Mouse (Mus musculus) hindbrain, embryonic 11.5 days (tissue): Measurements from ENCODE around the gene Gm10112. TPM values are rescaled to one million over a fixed set of nuclear protein-coding genes. Genes with fewer than 3 reads are reported as not detected.

Source experiments
- ATAC-seq: fragments of 200-750 bp; cut with Nextera tagmentation; 2 replicates; pipeline ENCODE4 v1.8.0; 2017; ENCODE audit warnings: mild to moderate bottlenecking, moderate TSS enrichment, moderate library complexity; ENCODE audit not compliant: low FRiP score
- DNase-seq: peaks from one replicate; pipeline ENCODE4 v3.0.0-alpha.2; 2015; ENCODE audit warnings: low spot score
- H3K27ac ChIP-seq: fragments of 300-500 bp; sonication (generic); 2 replicates; pipeline ENCODE4 v1.5.1; 2014; ENCODE audit warnings: mild to moderate bottlenecking, low read depth, low read length
- H3K27me3 ChIP-seq: fragments of 300-500 bp; sonication (generic); 2 replicates; pipeline ENCODE4 v1.6.1; 2014; ENCODE audit warnings: mild to moderate bottlenecking, low read length, moderate library complexity, mixed read lengths; ENCODE audit not compliant: control insufficient read depth, insufficient read depth
- H3K36me3 ChIP-seq: fragments of 300-500 bp; sonication (generic); 2 replicates; pipeline ENCODE4 v1.6.1; 2014; ENCODE audit warnings: mild to moderate bottlenecking, low read length, moderate library complexity, mixed read lengths; ENCODE audit not compliant: control insufficient read depth, insufficient read depth
- H3K4me1 ChIP-seq: fragments of 300-500 bp; sonication (generic); replicated peaks from 2 replicates; pipeline ENCODE4 v1.6.1; 2014; ENCODE audit warnings: low read length, mixed read lengths; ENCODE audit not compliant: control insufficient read depth, insufficient read depth
- H3K4me2 ChIP-seq: fragments of 300-500 bp; sonication (generic); replicated peaks from 2 replicates; pipeline ENCODE4 v1.6.1; 2014; ENCODE audit warnings: mild to moderate bottlenecking, low read depth, low read length
- H3K4me3 ChIP-seq: fragments of 300-500 bp; sonication (generic); 2 replicates; pipeline ENCODE4 v1.5.1; 2014; ENCODE audit warnings: low read depth, low read length
- H3K9ac ChIP-seq: fragments of 300-500 bp; sonication (generic); 2 replicates; pipeline ENCODE4 v1.6.1; 2014; ENCODE audit warnings: low read depth, low read length
- H3K9me3 ChIP-seq: fragments of 300-500 bp; sonication (generic); 2 replicates; pipeline ENCODE4 v1.6.1; 2016; ENCODE audit warnings: low read length; ENCODE audit not compliant: control insufficient read depth
- WGBS: fragments of 180-500 bp; shearing (Covaris S2); extraction: QIAGEN DNeasy Blood & Tissue Kit; methylation state at CpG from one replicate; pipeline ENCODE4 v1.1.7; 2014; 5-methylcytosine and 5-hydroxymethylcytosine counted together
- polyA plus RNA-seq: library from polyadenylated mRNA; unstranded; fragments of >200 nt; fragmentation: Nextera tagmentation; extraction: Ambion mirVana; gene quantifications from 2 replicates; pipeline ENCODE4 v1.2.1, GENCODE M21; 2014

Gm10112 gene
- not detected in 2 replicates for polyA plus RNA-seq

GRCm38 (mm10) chrX:111168040-111168439 is at the start of gene Gm10112:
Gene Gm10112 (plus strand): TSS chrX:111168340.
- DNase-seq (no peak), ATAC-seq (no peak)
- Histone ChIP-seq H3K4me2 (no peak within 1 kb of the TSS), H3K9me3 (no peaks in the 10 kb centered on the region), H3K4me1 (no peaks in the 10 kb centered on the region), H3K4me3 (no peak within 1 kb of the TSS), H3K27ac (no peak within 1 kb of the TSS), H3K9ac (no peak within 1 kb of the TSS), H3K27me3 (no peaks in the 10 kb centered on the region), H3K36me3 (no peaks in the 10 kb centered on the region)
- WGBS, result 89% methylated on average over 3 of the region's 3 CpGs

DNA sequence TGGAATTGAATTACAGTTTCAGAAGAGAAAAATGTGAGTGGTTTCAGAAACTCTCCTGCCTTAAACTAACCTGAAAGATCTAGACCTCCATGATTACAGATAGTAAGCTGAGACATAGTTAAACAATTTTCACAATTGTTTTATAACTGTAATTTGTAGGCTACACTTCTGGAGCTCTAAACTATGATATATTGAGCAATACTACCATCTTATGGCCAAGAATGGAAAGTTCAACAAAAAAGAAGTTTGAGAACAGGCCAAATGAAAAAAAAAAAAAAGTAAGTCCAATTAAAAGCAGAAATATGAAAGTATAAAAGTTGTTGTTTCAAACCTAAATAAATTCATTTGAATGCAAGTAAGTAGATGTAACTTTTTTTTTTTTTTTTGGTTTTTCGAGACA is 21.4 kb downstream of the Gm10112 start:
- Histone ChIP-seq H3K27me3 (no peaks in the 10 kb centered on the region), H3K4me2 (no peak overlapping the region), H3K4me1 (no peaks in the 10 kb centered on the region), H3K9ac (no peak overlapping the region), H3K4me3 (no peak overlapping the region), H3K9me3 (no peaks in the 10 kb centered on the region), H3K36me3 (no peaks in the 10 kb centered on the region), H3K27ac (no peak overlapping the region)
- no peak for DNase-seq
- ATAC-seq, result no peak
- 67% methylated on average over 1 of the region's 1 CpGs for WGBS

DNA sequence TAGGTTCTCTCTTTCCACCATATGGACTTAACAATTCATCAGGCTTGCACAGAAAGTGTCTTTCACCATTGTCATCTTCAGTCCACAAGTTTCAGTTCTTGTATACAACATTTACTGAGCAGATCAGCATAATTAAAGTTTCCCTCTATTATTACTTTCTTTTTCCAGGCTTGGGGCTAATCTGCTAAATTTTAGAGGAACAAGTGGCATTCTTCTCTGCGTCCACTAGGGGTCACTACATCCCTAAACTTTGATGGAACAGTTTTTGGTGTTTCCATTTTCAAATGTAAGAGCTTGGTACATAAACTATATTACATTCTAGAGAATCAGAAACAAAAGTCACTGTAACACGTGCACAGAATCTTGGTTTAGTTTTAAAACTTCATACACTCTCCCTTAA is 28.2 kb downstream of the Gm10112 start:
- peak; percentile 58 for DNase-seq
- Histone ChIP-seq H3K27me3 (no peaks in the 10 kb centered on the region), H3K4me1 (no peaks in the 10 kb centered on the region), H3K36me3 (no peaks in the 10 kb centered on the region), H3K4me2 (no peak overlapping the region), H3K9ac (no peak overlapping the region), H3K4me3 (no peak overlapping the region), H3K27ac (no peak overlapping the region), H3K9me3 (no peaks in the 10 kb centered on the region)
- no peak for ATAC-seq
- 3% methylated on average over 2 of the region's 2 CpGs for WGBS

- Histone ChIP-seq H3K27me3 (no peaks in the 10 kb centered on the region), H3K4me1 (no peaks in the 10 kb centered on the region), H3K36me3 (no peaks in the 10 kb centered on the region), H3K9ac (no peak overlapping the region), H3K9me3 (no peaks in the 10 kb centered on the region), H3K4me3 (no peak overlapping the region), H3K4me2 (no peak overlapping the region), H3K27ac (no peak overlapping the region)
- ATAC-seq (peak; percentile 49; the same call in 1 of the 2 replicates), DNase-seq (peak; percentile 58)
- 21% methylated on average over 5 of the region's 5 CpGs for WGBS
Observed at GRCm38 (mm10) chrX:111210225-111210624, 42.1 kb downstream of the Gm10112 start.

Other genes with a start within 250 kb of the Gm10112 start
- gene Cylc1, start 57.9 kb upstream of the Gm10112 start, polyA plus RNA-seq, result not detected in 2 replicates